Mouse (Mus musculus) stomach, embryonic 14.5 days (tissue): ENCODE measurements around the gene Galnt7. TPM values are rescaled to one million over a fixed set of nuclear protein-coding genes. Genes with fewer than 3 reads are reported as not detected.

Experiments used
- ATAC-seq: fragments of 200-750 bp; cut with Nextera tagmentation; 2 replicates; pipeline ENCODE4 v1.8.0; 2017; ENCODE audit warnings: low read depth, moderate TSS enrichment; ENCODE audit not compliant: insufficient number of reproducible peaks, insufficient read depth, low FRiP score
- H3K27ac ChIP-seq: fragments of 300-500 bp; sonication (generic); 2 replicates; pipeline ENCODE4 v1.5.1; 2014; ENCODE audit warnings: mild to moderate bottlenecking, low read length, moderate library complexity, mixed read lengths
- H3K27me3 ChIP-seq: fragments of 300-500 bp; sonication (generic); 2 replicates; pipeline ENCODE4 v1.6.1; 2014; ENCODE audit warnings: low read length, control low read depth, mixed read lengths; ENCODE audit not compliant: control insufficient read depth, insufficient read depth
- H3K36me3 ChIP-seq: fragments of 300-500 bp; sonication (generic); 2 replicates; pipeline ENCODE4 v1.6.1; 2014; ENCODE audit warnings: mild to moderate bottlenecking, control low read depth, low read length, moderate library complexity, mixed read lengths; ENCODE audit not compliant: control insufficient read depth, insufficient read depth
- H3K4me1 ChIP-seq: fragments of 300-500 bp; sonication (generic); 2 replicates; pipeline ENCODE4 v1.6.1; 2014; ENCODE audit warnings: low read length, control low read depth, mixed read lengths; ENCODE audit not compliant: control insufficient read depth, insufficient read depth
- H3K4me2 ChIP-seq: fragments of 300-500 bp; sonication (generic); replicated peaks from 2 replicates; pipeline ENCODE4 v1.6.1; 2014; ENCODE audit warnings: low read depth, low read length, control low read depth
- H3K4me3 ChIP-seq: fragments of 300-500 bp; sonication (generic); 2 replicates; pipeline ENCODE4 v1.5.1; 2014; ENCODE audit warnings: low read depth, low read length, control low read depth
- H3K9ac ChIP-seq: fragments of 300-500 bp; sonication (generic); replicated peaks from 2 replicates; pipeline ENCODE4 v1.6.1; 2014; ENCODE audit warnings: low read depth, mild to moderate bottlenecking, control low read depth, low read length, moderate library complexity, mixed read lengths
- H3K9me3 ChIP-seq: fragments of 300-500 bp; sonication (generic); 2 replicates; pipeline ENCODE4 v1.6.1; 2016; ENCODE audit warnings: low read depth, low read length, control low read depth; ENCODE audit not compliant: control insufficient read depth
- WGBS: fragments of 180-500 bp; shearing (Covaris S2); extraction: QIAGEN DNeasy Blood & Tissue Kit; methylation state at CpG from one replicate; pipeline ENCODE4 v1.1.7; 2014; 5-methylcytosine and 5-hydroxymethylcytosine counted together
- polyA plus RNA-seq: library from polyadenylated mRNA; unstranded; fragments of >200 nt; fragmentation: Nextera tagmentation; extraction: Ambion mirVana; gene quantifications from 2 replicates; pipeline ENCODE4 v1.2.1, GENCODE M21; 2014

The Galnt7 gene
- polyA plus RNA-seq, 1 experiment from 2014 or later: 35.5 TPM

DNA sequence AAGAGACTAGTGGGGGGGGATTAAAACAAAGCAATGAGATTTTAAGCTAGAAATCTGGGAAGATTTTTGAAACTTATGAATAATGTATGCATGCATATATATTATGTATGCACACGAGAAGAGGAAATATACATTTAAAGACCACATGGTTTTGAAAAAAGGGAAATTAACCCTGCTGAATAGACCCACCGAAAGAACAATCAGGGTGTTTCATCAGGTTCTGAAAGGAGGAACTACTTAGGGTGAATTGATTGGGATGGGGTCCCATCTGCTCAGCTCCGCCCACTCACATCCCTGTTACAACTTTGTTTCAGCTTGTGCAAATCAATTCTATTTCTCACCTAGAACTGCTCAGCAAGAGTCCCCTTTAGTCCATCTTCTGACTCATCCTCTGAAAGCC lies 57.0 kb downstream of the Galnt7 start:
- no peaks in the 10 kb centered on the region for H3K9me3 ChIP-seq
- H3K4me3 ChIP-seq: no peak overlapping the region
- H3K4me2 ChIP-seq: no peak overlapping the region
- no peaks in the 10 kb centered on the region for H3K27me3 ChIP-seq
- H3K36me3 ChIP-seq: no peaks in the 10 kb centered on the region
- H3K27ac ChIP-seq: no peak overlapping the region
- 84% methylated on average over 3 of the region's 3 CpGs for WGBS
- no peak overlapping the region for H3K9ac ChIP-seq
- peaks cover 4% of the 10 kb centered on the region; the same call in 1 of the 2 replicates for H3K4me1 ChIP-seq
- ATAC-seq: no peak

DNA sequence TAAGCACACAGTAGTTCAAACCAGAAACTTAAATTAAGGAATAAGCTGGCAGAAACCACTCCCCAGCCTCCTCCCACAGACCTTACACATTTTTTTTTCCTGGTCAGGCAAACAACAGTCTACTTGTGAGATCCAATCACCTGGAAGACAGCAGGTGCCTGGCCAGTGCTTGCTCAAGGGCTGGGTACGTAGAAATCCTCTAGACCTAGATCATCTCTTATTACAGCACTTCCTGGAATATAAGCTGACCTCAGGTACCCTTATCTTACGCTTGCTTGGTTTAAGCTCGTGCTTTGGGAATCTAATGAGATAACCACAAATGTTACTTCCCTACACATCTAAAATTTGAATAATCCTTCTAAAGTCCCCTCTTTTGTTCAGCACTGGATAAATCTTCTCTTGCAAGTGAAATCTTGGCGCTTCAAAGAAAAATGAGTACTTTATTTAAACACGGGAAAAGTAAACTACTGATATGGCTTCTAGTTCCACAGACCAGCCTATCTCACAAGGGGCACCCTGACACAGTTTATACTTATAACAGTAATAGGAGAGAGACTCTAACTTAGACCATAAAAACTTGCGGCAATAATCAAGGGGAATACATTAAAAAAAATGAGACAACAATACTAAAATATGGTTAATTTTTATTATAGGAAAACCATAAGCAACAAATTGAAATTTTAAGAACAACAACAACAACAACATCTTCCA lies 58.5 kb downstream of the Galnt7 start:
- no peak overlapping the region for H3K27ac ChIP-seq

DNA sequence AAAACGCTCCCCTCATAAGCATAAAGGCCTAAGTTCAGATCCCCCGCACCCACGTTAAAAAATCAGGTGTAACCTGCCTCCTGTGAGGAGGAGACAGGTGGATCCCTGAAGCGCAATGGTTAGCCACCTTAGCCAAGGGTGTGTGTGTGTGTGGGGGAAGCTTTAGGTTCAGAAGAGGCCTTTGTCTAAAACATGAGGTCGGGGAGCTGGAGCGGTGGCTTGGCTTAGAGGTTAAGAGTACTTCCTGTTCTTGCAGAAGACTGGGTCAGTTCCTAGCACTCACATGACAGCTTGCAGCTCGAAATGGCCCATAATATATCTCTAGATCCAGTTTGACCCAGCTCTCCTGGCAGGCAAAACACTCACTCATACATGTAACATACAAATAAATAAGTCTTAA lies 60.2 kb downstream of the Galnt7 start:
- WGBS: 70% methylated on average over 7 of the region's 7 CpGs
- Histone ChIP-seq H3K27me3 (no peaks in the 10 kb centered on the region), H3K4me2 (no peak overlapping the region), H3K9ac (no peak overlapping the region), H3K4me1 (no peaks in the 10 kb centered on the region), H3K9me3 (no peaks in the 10 kb centered on the region), H3K4me3 (no peak overlapping the region), H3K27ac (no peak overlapping the region), H3K36me3 (no peaks in the 10 kb centered on the region)
- ATAC-seq: no peak

More for the DNA sequence above, 58.5 kb downstream of the Galnt7 start:
- WGBS: 36% methylated on average over 6 of the region's 6 CpGs
- 0 out of 2 replicates have a peak, but pooled peaks have one; percentile 65 for ATAC-seq
- H3K4me2 ChIP-seq: no peak overlapping the region
- H3K9me3 ChIP-seq: no peaks in the 10 kb centered on the region
- no peaks in the 10 kb centered on the region for H3K4me1 ChIP-seq
- no peak overlapping the region for H3K9ac ChIP-seq
- H3K27me3 ChIP-seq: no peaks in the 10 kb centered on the region
- no peaks in the 10 kb centered on the region for H3K36me3 ChIP-seq
- H3K4me3 ChIP-seq: no peak overlapping the region

GRCm38 (mm10) chr8:57591681-57592080 lies 61.2 kb downstream of the Galnt7 start:
- H3K36me3 ChIP-seq: no peaks in the 10 kb centered on the region
- H3K4me1 ChIP-seq: no peaks in the 10 kb centered on the region
- no peak overlapping the region for H3K4me2 ChIP-seq
- H3K27ac ChIP-seq: no peak overlapping the region
- no peaks in the 10 kb centered on the region for H3K27me3 ChIP-seq
- H3K4me3 ChIP-seq: no peak overlapping the region
- H3K9ac ChIP-seq: no peak overlapping the region
- 89% methylated on average over 4 of the region's 4 CpGs for WGBS
- no peaks in the 10 kb centered on the region for H3K9me3 ChIP-seq
- no peak for ATAC-seq

GRCm38 (mm10) chr8:57590015-57590414 lies 62.8 kb downstream of the Galnt7 start:
- no peak for ATAC-seq
- Histone ChIP-seq H3K4me1 (no peaks in the 10 kb centered on the region), H3K9ac (no peak overlapping the region), H3K4me3 (no peak overlapping the region), H3K27me3 (no peaks in the 10 kb centered on the region), H3K36me3 (no peaks in the 10 kb centered on the region), H3K9me3 (no peaks in the 10 kb centered on the region), H3K4me2 (no peak overlapping the region), H3K27ac (no peak overlapping the region)
- WGBS: 82% methylated on average over 8 of the region's 8 CpGs

GRCm38 (mm10) chr8:57589176-57589575 lies 63.7 kb downstream of the Galnt7 start:
- Histone ChIP-seq H3K4me3 (no peak overlapping the region), H3K9me3 (no peaks in the 10 kb centered on the region), H3K4me2 (no peak overlapping the region), H3K27ac (no peak overlapping the region), H3K9ac (no peak overlapping the region), H3K36me3 (no peaks in the 10 kb centered on the region), H3K4me1 (no peaks in the 10 kb centered on the region), H3K27me3 (no peaks in the 10 kb centered on the region)
- ATAC-seq: no peak
- 90% methylated on average over 9 of the region's 9 CpGs for WGBS

- H3K4me2 ChIP-seq: no peak overlapping the region
- ATAC-seq: no peak
- WGBS: 93% methylated on average over 1 of the region's 1 CpGs
- no peak overlapping the region for H3K27ac ChIP-seq
- H3K36me3 ChIP-seq: no peaks in the 10 kb centered on the region
- H3K4me1 ChIP-seq: no peaks in the 10 kb centered on the region
- H3K27me3 ChIP-seq: no peaks in the 10 kb centered on the region
- no peak overlapping the region for H3K4me3 ChIP-seq
- H3K9me3 ChIP-seq: no peaks in the 10 kb centered on the region
- H3K9ac ChIP-seq: no peak overlapping the region
These were observed 64.2 kb downstream of the Galnt7 start for GRCm38 (mm10) chr8:57588604-57589003.

GRCm38 (mm10) chr8:57586667-57587066 lies 66.2 kb downstream of the Galnt7 start:
- no peaks in the 10 kb centered on the region for H3K9me3 ChIP-seq
- no peak for ATAC-seq
- H3K36me3 ChIP-seq: no peaks in the 10 kb centered on the region
- no peak overlapping the region for H3K9ac ChIP-seq
- H3K4me3 ChIP-seq: no peak overlapping the region
- H3K4me2 ChIP-seq: no peak overlapping the region
- no peak overlapping the region for H3K27ac ChIP-seq
- 37% methylated on average over 4 of the region's 4 CpGs for WGBS
- no peaks in the 10 kb centered on the region for H3K27me3 ChIP-seq
- no peaks in the 10 kb centered on the region for H3K4me1 ChIP-seq

GRCm38 (mm10) chr8:57585831-57586230 lies 67.0 kb downstream of the Galnt7 start:
- H3K36me3 ChIP-seq: no peaks in the 10 kb centered on the region
- ATAC-seq: no peak
- WGBS: 77% methylated on average over 3 of the region's 3 CpGs

More at GRCm38 (mm10) chr8:57585831-57586230, 67.0 kb downstream of the Galnt7 start:
- Histone ChIP-seq H3K27ac (no peak overlapping the region), H3K4me2 (no peak overlapping the region), H3K9me3 (no peaks in the 10 kb centered on the region), H3K4me3 (no peak overlapping the region), H3K27me3 (no peaks in the 10 kb centered on the region), H3K9ac (no peak overlapping the region), H3K4me1 (no peaks in the 10 kb centered on the region)
